Mouse (Mus musculus) myocyte (in vitro differentiated cells): Measurements from ENCODE around the gene Mapk8ip3.

Source experiments
- CEBPB ChIP-seq: IDR thresholded peaks from 2 replicates; pipeline ENCODE4 v1.6.1; 2011; ENCODE audit warnings: mild to moderate bottlenecking, moderate library complexity; ENCODE audit not compliant: poor library complexity, insufficient read depth, severe bottlenecking
- E2F4 ChIP-seq: IDR thresholded peaks from one replicate; pipeline ENCODE4 v1.6.1; 2011; ENCODE audit warnings: mild to moderate bottlenecking, control low read depth, moderate library complexity; ENCODE audit not compliant: insufficient read depth
- MAX ChIP-seq: IDR thresholded peaks from one replicate; pipeline ENCODE4 v1.6.1; 2011; ENCODE audit warnings: low read depth, mild to moderate bottlenecking, control low read depth
- POLR2A ChIP-seq: IDR thresholded peaks from one replicate; pipeline ENCODE4 v1.6.1; 2011; ENCODE audit warnings: low read depth, mild to moderate bottlenecking, control low read depth, moderate library complexity; ENCODE audit not compliant: insufficient read length
- TCF3 ChIP-seq: IDR thresholded peaks from one replicate; pipeline ENCODE4 v1.6.1; 2011; ENCODE audit warnings: low read depth, control low read depth; ENCODE audit not compliant: insufficient read length
- USF1 ChIP-seq: IDR thresholded peaks from one replicate; pipeline ENCODE4 v1.6.1; 2011; ENCODE audit warnings: low read depth, mild to moderate bottlenecking, control low read depth, moderate library complexity

DNA sequence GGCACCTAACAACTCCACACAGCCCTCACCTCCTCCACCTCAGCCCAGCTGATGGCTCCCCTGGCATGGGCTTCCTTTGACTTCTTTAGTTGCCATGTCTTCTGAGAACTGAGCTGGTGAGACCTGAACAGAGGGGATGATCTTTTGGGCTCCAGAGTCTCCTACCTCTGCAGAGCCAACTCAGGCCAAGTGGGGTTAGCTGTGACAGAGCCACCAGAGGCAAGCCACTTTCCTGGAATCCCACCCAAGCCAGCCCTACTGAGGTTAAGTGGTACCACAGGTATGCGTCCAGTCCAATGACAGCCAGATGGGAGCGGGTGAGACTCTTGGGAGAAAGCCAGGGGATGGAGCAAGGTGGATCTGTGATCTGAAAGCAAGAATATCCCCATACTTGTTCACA is 43.5 kb downstream of the Mapk8ip3 start:
- TF ChIP-seq POLR2A (no peak), CEBPB (no peak), TCF3 (no peak), USF1 (no peak), MAX (no peak), E2F4 (no peak)
